Mouse (Mus musculus) common myeloid progenitor, adult 5-6 weeks (primary cell): Measurements from ENCODE around the gene Tmem56. TPM values are rescaled to one million over a fixed set of nuclear protein-coding genes. Genes with fewer than 3 reads are reported as not detected.

Experiments
- ATAC-seq: replicated peaks from 2 replicates; pipeline ENCODE4 v1.8.0; 2016; ENCODE audit warnings: low read depth, mild to moderate bottlenecking, moderate TSS enrichment, inconsistent platforms; ENCODE audit not compliant: poor library complexity, severe bottlenecking
- total RNA-seq: library from RNA; stranded (forward); fragments of 200-1000, 187-1606 nt; gene quantifications from 2 replicates; pipeline ENCODE4 v1.2.3, GENCODE M21; 2017

The Tmem56 gene
- total RNA-seq, 1 experiment from 2014 or later = 14.7 TPM

DNA sequence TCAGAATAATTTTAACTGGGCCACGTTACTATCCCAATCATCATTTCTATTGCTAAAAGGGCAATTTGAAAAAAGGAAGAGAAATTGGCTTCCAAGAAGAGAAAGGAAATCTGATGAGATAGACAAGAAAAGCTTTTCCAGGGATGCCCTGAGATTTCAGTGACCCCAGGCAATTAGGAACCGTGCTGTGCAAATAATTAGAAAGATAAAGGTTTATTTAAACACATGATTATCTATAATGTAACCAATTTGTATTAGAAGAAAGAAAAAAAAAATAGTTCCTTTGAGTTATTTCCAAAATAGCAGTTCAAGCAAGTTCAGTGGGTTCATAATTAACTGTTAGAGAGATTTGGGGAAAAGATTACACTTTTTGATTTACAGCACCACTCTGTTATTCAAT lies 110.2 kb downstream of the Tmem56 start:
- no peak for ATAC-seq

DNA sequence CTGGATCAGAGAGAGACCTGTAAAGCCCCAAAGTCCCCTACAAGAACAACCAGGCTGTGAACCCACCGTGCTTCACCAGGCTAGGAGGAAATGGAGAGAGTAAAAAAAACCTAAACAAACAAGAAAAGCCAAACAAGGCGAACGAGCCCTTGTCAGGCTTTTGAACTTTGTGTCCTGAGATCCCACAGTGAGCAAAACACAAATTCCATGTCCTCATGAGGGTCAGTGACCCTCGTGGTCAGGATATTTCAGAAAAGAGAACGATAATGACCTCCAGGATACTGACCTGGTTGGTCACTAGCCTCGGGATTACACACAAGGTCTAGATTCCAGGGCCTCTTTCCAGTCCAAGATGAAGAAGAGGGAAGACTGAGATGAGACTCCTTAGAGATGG lies 111.0 kb downstream of the Tmem56 start:
- no peak for ATAC-seq

DNA sequence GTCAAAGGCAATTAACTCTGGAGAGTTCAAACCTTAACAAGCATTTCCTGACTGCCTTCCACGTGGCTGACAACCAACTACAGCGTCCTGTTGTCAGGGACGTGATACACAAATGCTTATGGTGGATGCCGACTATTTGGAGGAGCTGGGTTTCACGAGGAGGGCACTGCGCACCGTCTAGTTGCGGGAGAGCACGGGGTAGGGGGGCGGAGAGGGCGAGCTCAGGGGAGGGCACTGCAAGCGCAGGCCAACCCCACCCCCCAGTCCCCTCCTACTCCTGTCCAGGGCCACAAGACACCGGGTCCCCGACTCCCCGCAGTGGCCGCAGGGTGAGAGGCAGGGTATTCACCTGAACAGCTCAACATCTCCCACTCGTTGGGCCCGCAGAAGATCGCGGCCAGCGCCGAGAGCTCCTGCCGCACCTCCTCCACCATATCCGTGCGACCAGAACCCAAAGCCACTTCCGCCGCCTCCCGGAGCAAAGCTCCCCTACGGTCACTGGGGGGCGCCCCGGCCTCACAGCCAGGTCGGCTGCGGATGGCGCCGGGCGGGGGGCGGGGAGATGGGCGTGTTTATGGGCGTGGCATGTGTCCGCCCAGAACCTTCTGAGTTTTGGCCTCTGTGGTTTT lies 111.5 kb downstream of the Tmem56 start, which contains the start of gene Rwdd3:
TSS of gene Rwdd3 (minus strand) at position 453 of the 629 bp plus-strand sequence.
- ATAC-seq = peak; percentile 96

DNA sequence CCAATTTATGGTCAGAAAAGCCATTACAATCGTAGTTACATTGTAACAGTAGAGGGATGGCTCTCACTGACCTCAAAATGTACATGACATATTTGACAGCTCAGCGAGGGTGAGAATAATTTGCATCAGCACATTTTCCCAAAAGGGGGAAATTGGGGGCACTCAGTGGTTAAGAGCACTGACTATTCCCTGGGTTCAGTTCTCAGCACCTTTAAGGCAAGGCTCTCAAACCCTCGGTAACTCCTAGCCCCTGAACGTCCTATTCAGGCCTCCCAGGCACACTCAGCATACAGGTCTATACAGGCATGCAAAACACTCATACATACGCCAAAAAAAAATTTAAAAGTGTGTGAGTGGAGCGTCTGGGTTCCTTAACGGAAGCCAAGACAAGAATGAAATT lies 112.3 kb downstream of the Tmem56 start:
- ATAC-seq = no peak

DNA sequence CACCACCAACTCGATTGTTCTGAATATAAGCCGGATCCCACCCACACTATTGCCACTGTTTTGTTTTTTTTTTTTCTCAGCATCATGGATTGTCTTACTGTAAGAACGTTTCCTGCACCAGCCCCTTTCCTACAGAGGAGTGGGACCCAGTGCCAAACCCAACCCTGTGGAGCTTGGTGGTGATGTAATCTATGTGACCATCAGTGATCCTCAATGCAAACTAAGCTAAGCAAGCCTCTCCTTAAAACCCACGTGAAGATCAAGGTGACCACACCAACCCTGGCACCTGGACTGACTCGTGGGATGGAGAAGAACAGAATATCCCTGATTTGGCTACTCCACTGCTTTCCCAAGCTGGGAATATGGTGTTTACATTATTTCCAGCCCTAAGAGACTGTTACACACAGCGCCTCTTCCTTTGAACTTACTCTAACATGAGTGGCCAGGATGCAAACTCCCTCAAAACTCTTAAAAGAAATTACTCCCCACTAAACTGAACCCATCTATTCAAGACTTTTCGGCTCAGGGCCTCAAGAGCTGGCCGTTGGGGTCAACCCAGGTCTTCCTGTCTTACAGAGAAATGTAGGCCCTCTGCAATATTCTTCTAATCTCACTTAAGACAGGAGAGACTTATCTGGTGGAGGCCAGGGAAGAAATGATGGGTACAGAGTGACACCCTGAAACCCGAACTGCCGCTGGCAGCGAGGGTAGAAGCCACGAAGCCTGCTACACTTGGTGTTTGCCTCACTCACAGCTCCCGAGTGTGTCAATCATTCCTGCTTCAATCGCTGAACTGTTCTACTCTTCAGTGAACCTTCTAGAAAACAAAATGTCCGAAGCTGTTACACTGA lies 113.6 kb downstream of the Tmem56 start:
- ATAC-seq = peak; percentile 23

DNA sequence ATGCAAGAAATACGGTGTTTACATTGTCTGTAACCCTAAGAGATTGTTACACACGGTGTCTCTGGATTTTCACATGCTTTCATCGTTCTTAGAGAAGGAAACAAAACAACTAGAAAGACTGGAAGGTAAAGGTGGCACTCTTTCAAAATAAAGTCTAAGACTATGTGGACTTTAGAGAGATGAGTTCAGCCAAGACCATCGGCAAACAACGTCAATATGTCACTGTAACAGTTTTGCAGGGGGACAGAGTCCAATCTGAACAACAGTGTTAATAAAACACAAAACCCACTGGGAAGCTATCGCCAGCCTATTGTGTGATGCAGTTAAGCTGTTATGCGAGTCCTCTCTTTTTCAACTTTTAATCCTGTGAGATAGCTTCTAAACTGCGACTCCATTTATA lies 114.3 kb downstream of the Tmem56 start:
- no peak for ATAC-seq

DNA sequence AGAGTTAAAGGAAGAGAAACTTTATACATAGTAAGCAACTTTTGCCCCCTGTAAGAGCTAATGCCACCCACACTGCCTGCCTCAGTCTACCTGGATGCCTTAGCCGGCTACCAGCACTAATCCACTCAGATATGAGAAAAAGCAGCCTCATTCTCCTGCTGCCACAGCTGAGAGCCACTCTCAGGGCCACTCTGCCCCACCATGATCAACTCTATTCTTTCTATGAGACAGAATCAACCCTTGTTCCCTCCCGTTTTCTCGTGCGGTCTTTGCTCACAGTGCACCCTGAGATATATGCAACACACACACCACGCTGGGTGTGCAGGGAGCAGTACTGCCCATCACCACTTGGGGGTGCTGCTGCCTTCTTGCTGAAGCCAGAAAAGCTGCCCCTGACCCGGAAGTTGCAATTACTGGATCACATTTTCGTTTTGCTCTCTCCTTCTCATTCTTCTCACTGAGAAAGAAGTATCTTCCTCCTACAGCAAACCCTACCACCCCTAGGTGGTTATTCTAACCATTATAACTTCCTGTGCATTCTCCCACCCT lies 119.6 kb downstream of the Tmem56 start:
- peak; percentile 83 for ATAC-seq

DNA sequence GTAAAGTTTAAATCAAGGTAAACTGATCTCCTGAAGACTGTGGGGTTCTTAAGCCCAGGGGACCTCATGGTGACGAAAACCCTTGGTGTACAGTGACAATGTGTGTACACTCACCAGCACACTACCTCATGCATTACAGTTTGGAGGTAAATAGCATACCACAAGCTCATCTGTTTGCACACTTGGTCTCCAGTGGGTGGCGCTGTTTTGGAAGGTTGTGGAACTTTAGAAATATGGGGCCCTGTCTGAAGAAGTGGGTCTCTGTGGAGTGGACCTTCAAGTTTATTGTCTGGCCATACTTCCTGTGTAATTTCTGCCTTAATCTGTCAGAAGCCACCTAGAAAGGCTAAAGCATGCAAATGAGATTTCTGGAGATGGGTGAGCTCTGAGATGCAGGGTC lies 121.2 kb downstream of the Tmem56 start:
- peak; percentile 43; the same call in 1 of the 2 replicates for ATAC-seq

DNA sequence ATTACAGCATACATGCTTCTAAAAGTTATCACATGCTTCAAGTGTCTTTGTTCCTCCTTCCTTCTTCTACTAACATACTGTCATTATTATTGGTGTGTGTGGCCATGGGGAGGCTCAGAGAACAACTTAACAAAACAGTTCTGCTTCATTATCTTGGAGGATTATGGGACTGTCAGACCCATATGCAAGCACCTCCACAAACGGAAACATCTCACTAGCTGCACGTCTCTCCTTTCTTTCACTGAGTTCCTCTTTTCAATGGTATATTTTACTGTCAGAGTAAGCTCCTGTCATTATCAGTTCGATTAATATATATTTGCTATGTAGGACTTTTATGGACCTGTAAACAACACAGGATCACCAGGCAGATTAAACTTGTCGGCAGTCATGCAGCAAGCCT lies 122.5 kb downstream of the Tmem56 start:
- peak; percentile 40 for ATAC-seq

DNA sequence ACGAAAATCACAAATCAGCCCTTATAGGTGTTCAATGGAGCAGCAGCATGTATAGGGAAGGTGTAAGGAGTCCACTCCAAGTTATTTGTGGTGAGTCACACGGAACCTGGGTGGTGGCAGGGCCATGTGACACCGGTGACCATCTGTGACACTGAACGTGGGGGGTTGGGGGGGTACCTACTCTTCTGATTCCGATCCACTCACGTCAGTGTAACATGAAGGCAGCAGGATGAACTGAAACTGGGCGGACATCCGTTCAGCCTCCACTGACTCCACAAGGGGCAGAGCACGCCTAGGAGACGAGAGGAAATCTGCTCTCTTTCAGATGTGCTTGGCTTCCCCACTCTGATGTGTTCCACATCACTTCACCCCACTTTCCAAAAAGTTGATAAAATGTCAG lies 123.3 kb downstream of the Tmem56 start:
- ATAC-seq = peak; percentile 46

DNA sequence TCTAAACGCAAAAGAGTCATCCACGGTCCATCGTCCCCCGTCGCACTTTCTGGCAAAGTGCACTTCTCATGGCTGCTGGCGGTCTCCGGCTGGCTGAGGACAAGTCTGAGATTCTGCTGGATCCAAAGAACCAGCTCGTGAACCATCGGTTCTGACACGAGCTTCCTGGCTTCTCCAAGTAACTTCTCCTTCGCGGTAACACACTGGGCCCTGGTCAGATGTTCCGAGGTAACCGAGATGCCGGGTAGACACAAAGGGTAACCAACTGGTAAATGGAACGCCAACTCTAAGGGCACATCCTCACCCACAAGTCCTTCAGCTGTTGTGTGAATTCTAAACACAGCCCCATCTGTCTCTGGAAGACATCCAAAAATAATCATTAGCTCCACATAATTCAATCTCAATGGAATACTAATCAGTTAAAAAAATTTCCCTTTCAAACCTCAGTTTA lies 124.0 kb downstream of the Tmem56 start:
- ATAC-seq = no peak

DNA sequence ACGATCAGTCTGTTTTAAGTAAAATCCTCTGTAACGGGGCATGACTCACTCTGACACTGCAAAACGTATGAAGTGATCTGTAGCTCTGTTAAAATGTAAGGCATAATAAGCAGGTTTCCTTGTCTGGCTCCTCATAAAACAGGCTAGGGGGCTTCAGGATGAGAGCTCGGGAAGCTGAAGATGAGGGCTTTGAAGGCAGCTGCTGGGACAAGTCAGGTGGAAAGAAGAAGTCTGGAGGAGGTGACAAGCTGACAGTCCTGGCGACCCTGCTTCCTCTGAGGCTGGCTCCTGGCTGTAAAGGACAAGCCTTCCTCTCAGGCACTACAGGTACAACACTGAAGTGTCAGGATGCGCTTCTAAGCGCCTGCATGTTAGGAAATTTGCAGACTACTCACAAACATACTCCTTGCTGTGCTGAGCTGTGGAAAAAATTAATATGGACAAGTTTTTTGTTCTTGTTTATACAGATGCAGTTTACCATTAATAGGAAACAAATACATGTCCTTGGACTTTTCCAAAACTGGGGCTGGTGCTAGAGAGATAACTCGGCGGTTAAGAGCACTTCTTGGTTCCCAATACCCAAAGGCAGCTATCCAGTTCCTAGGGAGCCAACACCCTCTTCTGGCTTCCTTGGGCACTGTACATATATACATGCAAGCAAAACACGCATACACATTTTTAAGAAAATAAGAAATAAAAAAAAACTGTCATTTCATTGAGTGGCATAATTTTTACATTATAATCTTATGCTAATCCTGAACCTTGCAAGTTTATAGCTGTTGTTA lies 125.2 kb downstream of the Tmem56 start:
- ATAC-seq = no peak

DNA sequence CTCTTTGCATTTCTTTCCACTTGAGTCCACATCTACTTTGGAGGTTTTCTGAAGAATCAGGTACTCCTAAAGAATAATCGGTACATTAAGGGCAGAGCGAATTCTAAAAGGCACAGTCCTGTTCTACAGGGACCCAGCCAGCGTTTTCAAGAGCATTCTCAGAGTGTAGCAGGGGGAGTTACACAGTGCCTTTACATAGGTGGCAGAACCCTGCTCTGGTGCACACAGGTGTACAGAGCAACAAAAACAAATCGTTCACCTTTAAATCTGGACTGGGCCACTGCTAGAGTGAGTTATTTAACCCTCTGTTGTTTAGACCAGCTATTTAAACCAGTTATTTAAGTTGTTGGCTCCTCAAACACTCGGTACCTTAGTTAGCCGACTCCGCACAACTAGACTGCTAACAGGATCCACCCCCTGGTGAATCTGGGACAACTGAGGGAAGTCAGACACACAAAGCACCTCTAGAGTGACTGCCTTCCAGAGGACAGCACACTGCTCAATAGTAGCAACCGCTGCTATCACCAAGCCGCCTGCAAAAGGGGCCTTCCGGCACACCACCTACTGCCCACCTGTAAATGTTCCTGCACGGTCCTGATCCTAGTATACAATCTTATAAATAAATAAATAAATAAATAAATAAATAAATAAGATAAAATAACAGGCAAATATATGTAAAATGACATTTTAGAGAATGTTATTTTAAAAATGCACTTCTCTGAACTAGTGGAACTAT lies 126.3 kb downstream of the Tmem56 start:
- ATAC-seq = no peak

DNA sequence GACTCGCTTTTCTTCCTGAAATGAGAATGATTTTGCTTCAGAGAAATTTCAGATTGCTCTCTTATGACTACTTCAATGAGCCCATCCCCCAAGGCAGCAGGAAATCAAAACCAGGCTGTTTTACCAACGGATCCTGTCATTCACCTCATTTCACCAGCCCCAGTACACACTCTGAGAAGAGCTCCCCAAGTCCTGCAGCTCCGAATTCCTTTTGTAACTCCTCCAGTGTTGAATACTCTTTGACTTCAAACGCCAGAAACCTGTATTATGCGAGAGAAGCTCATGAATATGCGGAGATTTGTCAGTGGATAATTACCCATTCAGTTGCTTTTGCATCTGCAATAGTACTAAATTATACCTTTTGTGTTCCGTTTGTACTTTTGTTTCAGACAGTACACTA lies 126.9 kb downstream of the Tmem56 start:
- no peak for ATAC-seq

Other genes starting within 250 kb of the Tmem56 start
- 9.1 and 11.3 TPM in 2 replicates for gene Rwdd3, start 111.4 kb downstream of the Tmem56 start, total RNA-seq
- gene Alg14, start 8.7 kb upstream of the Tmem56 start, total RNA-seq = 12.1 TPM in 2 replicates
- 43.5 and 51.0 TPM in 2 replicates for gene Cnn3, start 143.4 kb upstream of the Tmem56 start, total RNA-seq
- 0.46 TPM in 1 of 2 replicates, not detected in the other for gene Slc44a3, start 249.3 kb upstream of the Tmem56 start, total RNA-seq